Mouse (Mus musculus) stomach, postnatal 0 days (tissue): ENCODE measurements around the gene Cldn16.

ENCODE experiments used
- CTCF ChIP-seq: IDR thresholded peaks from 2 replicates; pipeline ENCODE4 v1.5.1; 2016; ENCODE audit warnings: antibody characterized with exemption, low read depth, mild to moderate bottlenecking, moderate library complexity
- EP300 ChIP-seq: optimal IDR thresholded peaks from 2 replicates; pipeline ENCODE3; 2016; ENCODE audit warnings: antibody characterized with exemption

- TF ChIP-seq CTCF (no peak), EP300 (no peak)
These were observed 65.2 kb downstream of the Cldn16 start for GRCm38 (mm10) chr16:26527931-26528666.
